Mouse (Mus musculus) testis, adult 2 months (tissue): ENCODE measurements around the gene Opa1.

Experiments
- CTCF ChIP-seq: fragments of 200-500 bp; IDR thresholded peaks from 2 replicates; pipeline ENCODE4 v1.5.1; 2012; ENCODE audit warnings: low read depth, mild to moderate bottlenecking, inconsistent platforms, low read length, moderate library complexity; ENCODE audit not compliant: control insufficient read depth, insufficient read depth, insufficient replicate concordance
- POLR2A ChIP-seq: fragments of 200-500 bp; IDR thresholded peaks from 2 replicates; pipeline ENCODE4 v1.6.1; 2012; ENCODE audit warnings: low read depth, mild to moderate bottlenecking, inconsistent platforms, low read length, moderate library complexity; ENCODE audit not compliant: control insufficient read depth

DNA sequence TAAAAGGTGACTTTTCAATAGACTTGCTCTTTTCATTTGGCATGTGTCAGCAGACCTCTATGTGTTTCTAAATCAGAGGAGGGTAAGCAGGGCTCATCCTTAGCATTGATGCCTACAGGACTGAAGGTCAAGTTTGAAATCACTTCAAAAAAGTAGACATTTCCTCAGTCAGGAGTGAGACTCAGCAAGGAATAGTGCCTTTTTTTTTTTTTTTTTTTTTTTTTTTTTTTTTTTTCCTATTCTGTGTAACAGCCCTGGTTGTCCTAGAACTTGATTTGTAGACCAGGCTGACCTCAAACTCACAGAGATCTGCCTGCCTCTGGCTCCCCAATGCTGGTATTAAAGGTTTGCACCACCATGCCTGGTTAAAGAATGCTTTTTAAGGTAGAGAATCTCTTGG lies 67.1 kb downstream of the Opa1 start:
- TF ChIP-seq CTCF (no peak), POLR2A (no peak)
